Mouse (Mus musculus): ENCODE measurements around the gene Vamp2.
"Not testable (repeated sequence)": the region's sequence is repeated elsewhere in the genome, so short reads cannot be mapped to it uniquely, and the experiment has no call there.

Gene Vamp2

GRCm38 (mm10) chr11:69080102-69080854, 8.0 kb upstream of the Vamp2 start:
- DNase-seq (ENCODE audit: low spot score in 2 of 2), result no peak

DNA sequence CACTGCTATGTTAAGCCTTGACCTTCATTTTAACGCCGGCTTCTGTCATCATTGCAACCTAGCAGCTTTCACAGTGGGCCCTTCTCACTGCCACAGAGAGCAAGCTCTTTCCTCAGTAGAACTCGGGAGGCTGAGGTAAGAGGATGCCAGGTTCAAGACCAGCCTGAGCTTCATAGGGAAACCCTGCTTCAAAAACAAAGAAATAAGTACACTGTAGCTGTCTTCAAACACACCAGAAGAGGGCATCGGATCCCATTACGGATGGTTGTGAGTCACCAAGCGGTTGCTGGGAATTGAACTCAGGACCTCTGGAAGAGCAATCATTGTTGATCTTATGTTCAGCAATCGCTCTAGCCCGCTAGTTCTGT, 7.5 kb upstream of the Vamp2 start:
- DNase-seq (ENCODE audit: low spot score in 2 of 2), result no peak

- DNase-seq (ENCODE audit: low spot score in 2 of 2), result no peak
These were observed 6.7 kb upstream of the Vamp2 start for GRCm38 (mm10) chr11:69081613-69082012.

GRCm38 (mm10) chr11:69085608-69086007, 2.7 kb upstream of the Vamp2 start:
- DNase-seq (ENCODE audit: low spot score in 2 of 2), result no peak

DNA sequence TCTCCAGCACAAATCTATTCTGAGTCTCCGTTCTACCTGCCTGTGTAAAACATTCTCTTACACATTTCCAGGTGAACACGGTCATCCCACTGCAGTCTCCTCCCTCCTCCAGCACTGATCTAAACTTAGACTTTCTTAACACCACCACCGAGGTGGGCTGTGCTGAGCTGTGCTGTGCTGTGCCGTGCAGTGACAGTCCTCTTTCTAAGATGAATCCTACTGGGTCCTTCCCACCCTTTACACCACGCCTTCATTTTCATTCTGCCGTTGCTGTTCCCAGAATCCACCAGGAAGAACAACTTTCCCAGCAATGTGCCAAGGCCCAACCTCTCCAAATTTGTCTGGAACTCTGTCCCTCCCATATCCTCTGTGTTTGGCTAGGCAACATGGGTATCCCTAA, 1.9 kb upstream of the Vamp2 start:
- peak in 1 of 2 experiments; percentile 16 for DNase-seq (ENCODE audit: low spot score in 2 of 2)

- DNase-seq (ENCODE audit: low spot score in 2 of 2), result peak in 1 of 2 experiments; percentile 31
These were observed 1.2 kb upstream of the Vamp2 start for GRCm38 (mm10) chr11:69087082-69087481.

DNA sequence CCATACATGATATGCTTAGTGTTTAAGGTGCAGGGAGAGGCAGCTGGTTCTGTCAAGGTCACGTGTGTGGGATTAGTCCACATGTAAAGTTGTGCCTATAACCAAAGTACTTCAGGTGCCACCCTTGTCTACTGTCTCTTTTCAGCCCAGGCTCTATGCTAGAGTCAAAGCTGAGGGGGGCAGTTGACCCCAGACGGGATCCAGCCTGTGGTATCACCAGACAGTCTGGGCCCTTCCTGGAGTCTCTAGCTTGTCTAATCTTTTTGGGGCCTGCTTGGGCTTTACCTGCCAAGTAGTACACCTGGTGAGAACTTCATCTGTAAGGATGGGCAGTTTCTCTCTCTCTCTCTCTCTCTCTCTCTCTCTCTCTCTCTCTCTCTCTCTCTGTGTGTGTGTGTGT, 693 bp upstream of the Vamp2 start:
- DNase-seq (ENCODE audit: low spot score in 2 of 2), result no peak

- peak in 1 of 2 experiments; percentile 21 for DNase-seq (ENCODE audit: low spot score in 2 of 2)
These were observed 746 bp downstream of the Vamp2 start for GRCm38 (mm10) chr11:69088856-69089615.

DNA sequence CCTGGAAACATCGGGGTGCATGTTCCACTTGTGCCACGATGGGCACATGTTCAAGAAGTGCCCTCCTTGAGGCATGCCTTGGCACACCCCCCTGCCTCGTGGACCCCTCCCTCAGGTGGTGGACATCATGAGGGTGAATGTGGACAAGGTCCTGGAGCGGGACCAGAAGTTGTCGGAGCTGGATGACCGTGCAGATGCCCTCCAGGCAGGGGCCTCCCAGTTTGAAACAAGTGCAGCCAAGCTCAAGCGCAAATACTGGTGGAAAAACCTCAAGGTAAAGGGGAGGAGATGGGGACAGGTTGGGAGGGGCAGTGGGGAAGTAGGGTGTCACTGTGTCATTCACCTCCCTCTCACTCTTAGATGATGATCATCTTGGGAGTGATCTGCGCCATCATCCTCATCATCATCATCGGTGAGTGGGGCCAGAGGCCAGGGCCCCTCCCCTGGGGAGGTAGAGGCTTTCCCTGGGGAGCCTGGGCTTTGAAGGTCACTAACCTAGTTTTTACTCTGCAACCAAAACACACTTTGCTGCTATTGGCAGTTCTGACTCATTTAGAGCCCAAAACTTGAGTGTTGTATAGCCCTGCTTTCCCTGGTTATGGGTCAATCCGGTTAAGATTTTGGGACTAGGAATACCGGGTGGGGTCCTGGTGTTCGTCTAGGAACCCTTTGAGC, 1.5 kb downstream of the Vamp2 start:
- peak in 1 of 2 experiments; percentile 16 for DNase-seq (ENCODE audit: low spot score in 2 of 2)

GRCm38 (mm10) chr11:69090367-69090766, 2.1 kb downstream of the Vamp2 start:
- DNase-seq (ENCODE audit: low spot score in 2 of 2), result no peak

GRCm38 (mm10) chr11:69091566-69092385, 3.5 kb downstream of the Vamp2 start:
- DNase-seq (ENCODE audit: low spot score in 2 of 2), result peak in 1 of 2 experiments; percentile 33

- peak; percentile 79 to 86 for DNase-seq (ENCODE audit: low spot score in 2 of 2)
These were observed 4.1 kb downstream of the Vamp2 start for GRCm38 (mm10) chr11:69092386-69092751.

DNA sequence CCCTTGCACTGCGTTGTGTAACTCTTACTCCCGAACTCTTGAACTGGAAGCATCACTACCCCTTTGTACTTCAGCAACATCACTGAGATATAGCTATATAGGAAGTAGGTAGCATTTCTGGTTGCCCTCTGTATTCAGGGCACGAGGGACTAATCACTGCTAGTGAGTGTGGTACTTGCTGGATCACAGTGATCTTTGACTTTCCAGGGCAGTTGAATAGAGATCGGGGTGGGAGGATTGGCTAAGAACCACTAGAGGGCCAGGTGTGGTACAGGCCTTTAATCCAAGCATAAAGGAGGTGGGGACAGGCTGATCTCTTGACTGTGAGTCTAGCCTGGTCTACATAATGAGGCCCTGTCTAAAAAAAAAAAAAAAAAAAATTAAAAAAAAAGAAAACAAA, 4.6 kb downstream of the Vamp2 start:
- DNase-seq (ENCODE audit: low spot score in 2 of 2), result no peak

DNA sequence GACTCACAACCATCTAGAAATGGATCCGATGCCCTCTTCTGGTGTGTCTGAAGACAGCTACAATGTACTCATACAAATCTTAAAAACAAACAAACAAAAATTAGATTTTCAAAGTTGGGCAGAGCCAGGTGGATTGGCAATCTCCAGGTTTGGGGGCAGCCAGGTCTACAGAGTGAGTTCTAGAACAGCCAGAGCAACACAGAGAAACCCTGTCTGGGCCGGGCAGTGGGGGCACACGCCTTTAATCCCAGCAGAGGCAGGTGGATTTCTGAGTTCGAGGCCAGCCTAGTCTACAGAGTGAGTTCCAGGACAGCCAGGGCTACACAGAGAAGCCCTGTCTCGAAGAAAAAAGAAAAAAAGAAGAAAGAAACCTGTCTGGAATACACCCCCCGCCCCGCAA, 5.6 kb downstream of the Vamp2 start:
- not testable (repeated sequence) for DNase-seq (ENCODE audit: low spot score in 2 of 2)

- peak; percentile 100 for DNase-seq (ENCODE audit: low spot score in 2 of 2)
These were observed 6.6 kb downstream of the Vamp2 start, which contains the start of gene Per1 for GRCm38 (mm10) chr11:69094697-69095429. Gene Per1 (plus strand): TSS chr11:69095217.

GRCm38 (mm10) chr11:69095511-69096231, 7.4 kb downstream of the Vamp2 start:
- no peak for DNase-seq (ENCODE audit: low spot score in 2 of 2)

- DNase-seq (ENCODE audit: low spot score in 2 of 2), result no peak
These were observed 8.2 kb downstream of the Vamp2 start for GRCm38 (mm10) chr11:69096360-69096986.

GRCm38 (mm10) chr11:69096987-69097900, 9.0 kb downstream of the Vamp2 start:
- DNase-seq (ENCODE audit: low spot score in 2 of 2), result peak; percentile 99

Measured in heart, adult 9 months (tissue).